Mouse (Mus musculus): Measurements from ENCODE around the gene Large1. TPM values are rescaled to one million over a fixed set of nuclear protein-coding genes. Genes with fewer than 3 reads are reported as not detected.
"Not testable (repeated sequence)": the region's sequence is repeated elsewhere in the genome, so short reads cannot be mapped to it uniquely, and the experiment has no call there.

Large1 gene
- polyA plus RNA-seq, 1 experiment from 2014 or later = 4.1 TPM

GRCm38 (mm10) chr8:73342761-73343395, 10.5 kb downstream of the Large1 start:
- Histone ChIP-seq H3K4me2 (no peak overlapping the region), H3K9me3 (ENCODE audit: control insufficient read depth, low read length) (no peaks in the 10 kb centered on the region), H3K27ac (ENCODE audit: low read depth, low read length) (no peak overlapping the region), H3K4me3 (ENCODE audit: low read depth, low read length) (no peak overlapping the region), H3K36me3 (ENCODE audit: control insufficient read depth, insufficient read depth, low read length) (no peaks in the 10 kb centered on the region), H3K27me3 (replicated peaks; ENCODE audit: control insufficient read depth, insufficient read depth, low read length) (no peaks in the 10 kb centered on the region), H3K9ac (ENCODE audit: low read depth, low read length) (no peak overlapping the region), H3K4me1 (replicated peaks; ENCODE audit: control insufficient read depth, insufficient read depth, low read length) (no peaks in the 10 kb centered on the region)
- no peak for DNase-seq (ENCODE audit: low spot score)
- no peak for ATAC-seq (replicated peaks; ENCODE audit: low FRiP score)
- WGBS = 87% methylated on average over 3 of the region's 3 CpGs

GRCm38 (mm10) chr8:73336845-73337244, 16.5 kb downstream of the Large1 start:
- 61% methylated on average over 1 of the region's 1 CpGs for WGBS
- no peak overlapping the region for H3K9ac ChIP-seq (ENCODE audit: low read depth, low read length)

GRCm38 (mm10) chr8:73329131-73329530, 24.2 kb downstream of the Large1 start:
- ATAC-seq (replicated peaks; ENCODE audit: low FRiP score) = no peak
- Histone ChIP-seq H3K9me3 (ENCODE audit: control insufficient read depth, low read length) (no peaks in the 10 kb centered on the region), H3K9ac (ENCODE audit: low read depth, low read length) (no peak overlapping the region), H3K4me1 (replicated peaks; ENCODE audit: control insufficient read depth, insufficient read depth, low read length) (no peaks in the 10 kb centered on the region), H3K27me3 (replicated peaks; ENCODE audit: control insufficient read depth, insufficient read depth, low read length) (no peaks in the 10 kb centered on the region), H3K27ac (ENCODE audit: low read depth, low read length) (no peak overlapping the region), H3K4me2 (no peak overlapping the region), H3K36me3 (ENCODE audit: control insufficient read depth, insufficient read depth, low read length) (no peaks in the 10 kb centered on the region), H3K4me3 (ENCODE audit: low read depth, low read length) (no peak overlapping the region)
- DNase-seq (ENCODE audit: low spot score) = no peak
- 86% methylated on average over 5 of the region's 5 CpGs for WGBS

More at GRCm38 (mm10) chr8:73336845-73337244, 16.5 kb downstream of the Large1 start:
- Histone ChIP-seq H3K27me3 (replicated peaks; ENCODE audit: control insufficient read depth, insufficient read depth, low read length) (no peaks in the 10 kb centered on the region), H3K36me3 (ENCODE audit: control insufficient read depth, insufficient read depth, low read length) (no peaks in the 10 kb centered on the region), H3K27ac (ENCODE audit: low read depth, low read length) (no peak overlapping the region), H3K4me2 (no peak overlapping the region), H3K4me3 (ENCODE audit: low read depth, low read length) (no peak overlapping the region), H3K4me1 (replicated peaks; ENCODE audit: control insufficient read depth, insufficient read depth, low read length) (no peaks in the 10 kb centered on the region), H3K9me3 (ENCODE audit: control insufficient read depth, low read length) (no peaks in the 10 kb centered on the region)
- DNase-seq (ENCODE audit: low spot score) (no peak), ATAC-seq (replicated peaks; ENCODE audit: low FRiP score) (no peak)

GRCm38 (mm10) chr8:73328056-73328455, 25.3 kb downstream of the Large1 start:
- H3K9ac ChIP-seq (ENCODE audit: low read depth, low read length) = no peak overlapping the region
- no peaks in the 10 kb centered on the region for H3K27me3 ChIP-seq (replicated peaks; ENCODE audit: control insufficient read depth, insufficient read depth, low read length)
- no peak for ATAC-seq (replicated peaks; ENCODE audit: low FRiP score)
- no peaks in the 10 kb centered on the region for H3K9me3 ChIP-seq (ENCODE audit: control insufficient read depth, low read length)
- H3K4me1 ChIP-seq (replicated peaks; ENCODE audit: control insufficient read depth, insufficient read depth, low read length) = no peaks in the 10 kb centered on the region
- no peak overlapping the region for H3K27ac ChIP-seq (ENCODE audit: low read depth, low read length)
- H3K4me3 ChIP-seq (ENCODE audit: low read depth, low read length) = no peak overlapping the region
- no peak overlapping the region for H3K4me2 ChIP-seq
- no peak for DNase-seq (ENCODE audit: low spot score)
- no peaks in the 10 kb centered on the region for H3K36me3 ChIP-seq (ENCODE audit: control insufficient read depth, insufficient read depth, low read length)
- 83% methylated on average over 3 of the region's 3 CpGs for WGBS

GRCm38 (mm10) chr8:73324667-73325066, 28.7 kb downstream of the Large1 start:
- DNase-seq (ENCODE audit: low spot score) = no peak
- 84% methylated on average over 4 of the region's 4 CpGs for WGBS

GRCm38 (mm10) chr8:73323591-73323990, 29.7 kb downstream of the Large1 start:
- H3K9ac ChIP-seq (ENCODE audit: low read depth, low read length) = no peak overlapping the region
- H3K27ac ChIP-seq (ENCODE audit: low read depth, low read length) = no peak overlapping the region
- 75% methylated on average over 1 of the region's 1 CpGs for WGBS
- DNase-seq (ENCODE audit: low spot score) = no peak
- no peak overlapping the region for H3K4me2 ChIP-seq
- no peaks in the 10 kb centered on the region for H3K27me3 ChIP-seq (replicated peaks; ENCODE audit: control insufficient read depth, insufficient read depth, low read length)
- H3K9me3 ChIP-seq (ENCODE audit: control insufficient read depth, low read length) = no peaks in the 10 kb centered on the region
- H3K4me3 ChIP-seq (ENCODE audit: low read depth, low read length) = no peak overlapping the region
- no peak for ATAC-seq (replicated peaks; ENCODE audit: low FRiP score)
- H3K4me1 ChIP-seq (replicated peaks; ENCODE audit: control insufficient read depth, insufficient read depth, low read length) = no peaks in the 10 kb centered on the region
- no peaks in the 10 kb centered on the region for H3K36me3 ChIP-seq (ENCODE audit: control insufficient read depth, insufficient read depth, low read length)

More at GRCm38 (mm10) chr8:73324667-73325066, 28.7 kb downstream of the Large1 start:
- ATAC-seq (replicated peaks; ENCODE audit: low FRiP score) = no peak
- no peaks in the 10 kb centered on the region for H3K9me3 ChIP-seq (ENCODE audit: control insufficient read depth, low read length)
- H3K4me3 ChIP-seq (ENCODE audit: low read depth, low read length) = no peak overlapping the region
- H3K27ac ChIP-seq (ENCODE audit: low read depth, low read length) = no peak overlapping the region
- H3K36me3 ChIP-seq (ENCODE audit: control insufficient read depth, insufficient read depth, low read length) = no peaks in the 10 kb centered on the region
- no peaks in the 10 kb centered on the region for H3K4me1 ChIP-seq (replicated peaks; ENCODE audit: control insufficient read depth, insufficient read depth, low read length)
- H3K4me2 ChIP-seq = no peak overlapping the region
- no peaks in the 10 kb centered on the region for H3K27me3 ChIP-seq (replicated peaks; ENCODE audit: control insufficient read depth, insufficient read depth, low read length)
- no peak overlapping the region for H3K9ac ChIP-seq (ENCODE audit: low read depth, low read length)

GRCm38 (mm10) chr8:73319500-73319899, 33.8 kb downstream of the Large1 start:
- peak; percentile 95 for ATAC-seq (replicated peaks; ENCODE audit: low FRiP score)
- not testable (repeated sequence) for H3K4me2 ChIP-seq; DNase-seq (ENCODE audit: low spot score); H3K36me3 ChIP-seq (ENCODE audit: control insufficient read depth, insufficient read depth, low read length); H3K27ac ChIP-seq (ENCODE audit: low read depth, low read length); H3K9me3 ChIP-seq (ENCODE audit: control insufficient read depth, low read length); H3K27me3 ChIP-seq (replicated peaks; ENCODE audit: control insufficient read depth, insufficient read depth, low read length); H3K4me3 ChIP-seq (ENCODE audit: low read depth, low read length); H3K9ac ChIP-seq (ENCODE audit: low read depth, low read length); H3K4me1 ChIP-seq (replicated peaks; ENCODE audit: control insufficient read depth, insufficient read depth, low read length)
- WGBS = no CpG with 5 or more reads among the region's 3 CpGs

GRCm38 (mm10) chr8:73313911-73314310, 39.4 kb downstream of the Large1 start:
- Histone ChIP-seq H3K9me3 (ENCODE audit: control insufficient read depth, low read length) (no peaks in the 10 kb centered on the region), H3K4me2 (no peak overlapping the region), H3K36me3 (ENCODE audit: control insufficient read depth, insufficient read depth, low read length) (no peaks in the 10 kb centered on the region), H3K4me1 (replicated peaks; ENCODE audit: control insufficient read depth, insufficient read depth, low read length) (peaks cover 6% of the 10 kb centered on the region; the same call in 1 of the 2 replicates), H3K27me3 (replicated peaks; ENCODE audit: control insufficient read depth, insufficient read depth, low read length) (no peaks in the 10 kb centered on the region), H3K27ac (ENCODE audit: low read depth, low read length) (no peak overlapping the region), H3K4me3 (ENCODE audit: low read depth, low read length) (no peak overlapping the region), H3K9ac (ENCODE audit: low read depth, low read length) (no peak overlapping the region)
- DNase-seq (ENCODE audit: low spot score) (no peak), ATAC-seq (replicated peaks; ENCODE audit: low FRiP score) (no peak)
- 75% methylated on average over 2 of the region's 2 CpGs for WGBS
